Comparison of ENCODE assay signal across 20 mouse cellular contexts in the genomic region with DNA sequence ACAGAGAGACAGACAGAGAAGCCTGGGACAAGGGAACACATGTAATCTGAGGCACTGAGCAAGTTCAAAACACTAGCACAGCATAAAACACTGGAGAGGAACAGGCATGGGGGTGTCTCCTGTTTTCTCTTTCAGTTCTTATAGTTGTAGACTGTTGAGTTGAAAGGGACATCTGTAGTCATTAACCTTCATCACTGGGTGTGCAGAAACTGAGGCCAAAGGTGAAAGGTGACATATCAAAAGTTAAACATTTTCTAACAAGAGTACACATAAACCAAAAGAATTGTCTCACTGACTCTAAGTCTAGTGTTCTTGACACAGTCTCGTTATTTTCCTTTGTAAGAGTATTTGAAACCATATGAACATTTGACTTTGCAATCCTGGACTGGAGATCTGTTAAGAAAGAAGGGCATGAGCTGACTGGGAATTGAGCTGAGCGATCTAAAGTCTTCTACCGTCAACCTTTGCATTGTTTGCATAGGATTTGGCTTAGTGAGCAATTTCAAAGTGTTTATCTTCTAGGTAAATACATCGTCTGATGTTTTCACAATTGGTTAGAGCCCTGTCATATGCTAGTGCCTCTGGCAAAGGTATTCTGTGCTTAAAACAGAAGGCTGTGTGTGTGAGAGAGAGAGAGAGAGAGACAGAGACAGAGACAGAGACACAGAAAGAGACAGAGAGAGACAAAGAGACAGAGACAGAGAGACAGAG.
A peak's percentile ranks its signal among the peaks of the same experiment; 100 is the strongest.
DNase-seq lines count a peak whose midpoint lies in the region; ATAC-seq and TF ChIP-seq lines count a peak whose summit lies in the region.
"Had no signal": no experiment of that assay in that cellular context is flagged by ENCODE, and none has a peak within 500 bp of the region (broad histone marks: within the 10 kb centered on the region; RNA-seq: fewer than 3 reads in every experiment).

No protein-coding gene starts in this region.

- no peaks in the 10 kb centered on the region for H3K9me3 ChIP-seq in kidney, embryonic 14.5 days (ENCODE audit: control insufficient read depth, low read length)
- no peaks in the 10 kb centered on the region for H3K9me3 ChIP-seq in liver, embryonic 12.5 days (replicated peaks)
- no peaks in the 10 kb centered on the region for H3K9me3 ChIP-seq in stomach, embryonic 14.5 days (ENCODE audit: control insufficient read depth, low read depth, low read length)
- H3K9me3 ChIP-seq in stomach, postnatal 0 days (ENCODE audit: control insufficient read depth, low read length): no peaks in the 10 kb centered on the region
- H3K9me3 ChIP-seq: embryonic facial prominence, embryonic 13.5 days; forebrain, embryonic 12.5 days; heart, embryonic 15.5 days had no signal

- DNase-seq in kidney, adult 8-10 months: peak; percentile 15 to 68
- DNase-seq in liver, adult 2 months (ENCODE audit: extremely low read depth, low read depth, low spot score): peak; percentile 85
- no peak for DNase-seq in stomach, postnatal 0 days (ENCODE audit: low spot score)
- no peak for DNase-seq in ovary, postnatal 36 days (ENCODE audit: low spot score)
- DNase-seq: adrenal gland, adult 2 months; adrenal gland, postnatal 25 days; cerebellum, adult 18-20 months; cerebellum, adult 9-11 months; cerebellum, postnatal 36 days; gastrocnemius, postnatal 10 days; heart, adult 2 months; heart, postnatal 14 days had no signal

- no peaks in the 10 kb centered on the region for H3K4me1 ChIP-seq in kidney, embryonic 14.5 days (ENCODE audit: control insufficient read depth, insufficient read depth, low read length)
- peaks cover 6% of the 10 kb centered on the region; the same call in 1 of the 2 replicates for H3K4me1 ChIP-seq in liver, adult 2 months (ENCODE audit: control insufficient read depth, insufficient read depth, low read length)
- 0 out of 2 replicates have a peak, but pooled peaks cover 2% of the 10 kb centered on the region for H3K4me1 ChIP-seq in liver, embryonic 12.5 days
- peaks cover 18% of the 10 kb centered on the region for H3K4me1 ChIP-seq in stomach, embryonic 14.5 days (ENCODE audit: control insufficient read depth, insufficient read depth, low read length)
- no peaks in the 10 kb centered on the region for H3K4me1 ChIP-seq in stomach, postnatal 0 days (replicated peaks; ENCODE audit: control insufficient read depth, insufficient read depth)
- H3K4me1 ChIP-seq: forebrain, embryonic 12.5 days; heart, embryonic 15.5 days had no signal

- WGBS in kidney, embryonic 14.5 days: 58% methylated on average over 4 of the region's 4 CpGs
- 19% methylated on average over 4 of the region's 4 CpGs for WGBS in liver, adult 2 months
- WGBS in liver, embryonic 12.5 days (ENCODE audit: insufficient replicate concordance): 54% methylated on average over 4 of the region's 4 CpGs
- 26% methylated on average over 4 of the region's 4 CpGs for WGBS in stomach, embryonic 14.5 days
- 23% methylated on average over 4 of the region's 4 CpGs for WGBS in stomach, postnatal 0 days

- H3K4me2 ChIP-seq in kidney, embryonic 14.5 days (replicated peaks; ENCODE audit: low read depth, low read length): no peak overlapping the region
- H3K4me2 ChIP-seq in liver, embryonic 12.5 days: no peak overlapping the region
- H3K4me2 ChIP-seq in stomach, embryonic 14.5 days (replicated peaks; ENCODE audit: low read depth, low read length): no peak overlapping the region
- no peak overlapping the region for H3K4me2 ChIP-seq in stomach, postnatal 0 days (replicated peaks; ENCODE audit: low read depth)
- H3K4me2 ChIP-seq: embryonic facial prominence, embryonic 13.5 days; forebrain, embryonic 12.5 days; heart, embryonic 11.5 days; heart, embryonic 15.5 days had no signal

- H3K79me2 ChIP-seq in liver, adult 2 months (ENCODE audit: control insufficient read depth, insufficient read depth, low read length): no peaks in the 10 kb centered on the region

- ATAC-seq in kidney, embryonic 14.5 days (ENCODE audit: low FRiP score, low TSS enrichment): no peak
- no peak for ATAC-seq in liver, embryonic 12.5 days
- no peak for ATAC-seq in stomach, embryonic 14.5 days (ENCODE audit: insufficient number of reproducible peaks, insufficient read depth, low FRiP score, low read depth)
- no peak for ATAC-seq in stomach, postnatal 0 days (ENCODE audit: low FRiP score, low TSS enrichment)
- ATAC-seq: forebrain, embryonic 16.5 days had no signal

- no peaks in the 10 kb centered on the region for H3K36me3 ChIP-seq in kidney, embryonic 14.5 days (ENCODE audit: control insufficient read depth, insufficient read depth, low read length)
- H3K36me3 ChIP-seq in liver, adult 2 months (ENCODE audit: control insufficient read depth, insufficient read depth, low read length): no peaks in the 10 kb centered on the region
- H3K36me3 ChIP-seq in liver, embryonic 12.5 days: no peaks in the 10 kb centered on the region
- H3K36me3 ChIP-seq in stomach, embryonic 14.5 days (ENCODE audit: control insufficient read depth, insufficient read depth, low read length): no peaks in the 10 kb centered on the region
- H3K36me3 ChIP-seq in stomach, postnatal 0 days (ENCODE audit: control insufficient read depth, insufficient read depth, low read length): no peaks in the 10 kb centered on the region
- H3K36me3 ChIP-seq: embryonic facial prominence, embryonic 13.5 days; forebrain, embryonic 12.5 days; heart, embryonic 15.5 days had no signal

- no peak for TF ChIP-seq POLR2A in liver, adult 2 months (IDR thresholded peaks at IDR 0.05; ENCODE audit: extremely low read depth, insufficient read depth, low read length)

- no peak for TF ChIP-seq CTCF in liver, adult 2 months (IDR thresholded peaks at IDR 0.05; ENCODE audit: low read depth, low read length)
- no peak for TF ChIP-seq CTCF in stomach, postnatal 0 days (IDR thresholded peaks at IDR 0.05; ENCODE audit: low read depth)

- no peak overlapping the region for H3K4me3 ChIP-seq in kidney, embryonic 14.5 days (ENCODE audit: low read length)
- H3K4me3 ChIP-seq in liver, adult 2 months (ENCODE audit: insufficient read depth, low read depth, low read length): no peak overlapping the region
- H3K4me3 ChIP-seq in liver, embryonic 12.5 days: no peak overlapping the region
- H3K4me3 ChIP-seq in stomach, embryonic 14.5 days (ENCODE audit: low read depth, low read length): no peak overlapping the region
- no peak overlapping the region for H3K4me3 ChIP-seq in stomach, postnatal 0 days (ENCODE audit: low read depth, low read length)
- H3K4me3 ChIP-seq: embryonic facial prominence, embryonic 13.5 days; forebrain, embryonic 12.5 days; heart, adult 2 months; heart, embryonic 15.5 days had no signal

- no peak overlapping the region for H3K9ac ChIP-seq in kidney, embryonic 14.5 days (ENCODE audit: low read depth, low read length)
- no peak overlapping the region for H3K9ac ChIP-seq in liver, adult 2 months (ENCODE audit: low read depth, low read length)
- no peak overlapping the region for H3K9ac ChIP-seq in liver, embryonic 12.5 days
- H3K9ac ChIP-seq in stomach, embryonic 14.5 days (replicated peaks; ENCODE audit: low read depth, low read length): no peak overlapping the region
- no peak overlapping the region for H3K9ac ChIP-seq in stomach, postnatal 0 days (ENCODE audit: low read length)
- H3K9ac ChIP-seq: embryonic facial prominence, embryonic 13.5 days; forebrain, embryonic 12.5 days; heart, embryonic 15.5 days had no signal

- no peak overlapping the region for H3K27ac ChIP-seq in kidney, embryonic 14.5 days (ENCODE audit: low read depth, low read length)
- H3K27ac ChIP-seq in liver, adult 2 months (replicated peaks; ENCODE audit: insufficient read depth, low read depth, low read length): no peak overlapping the region
- H3K27ac ChIP-seq in liver, embryonic 12.5 days: no peak overlapping the region
- H3K27ac ChIP-seq in stomach, embryonic 14.5 days (ENCODE audit: low read length): 0 out of 2 replicates have a peak overlapping the region, but pooled peaks have one; percentile 41
- no peak overlapping the region for H3K27ac ChIP-seq in stomach, postnatal 0 days (replicated peaks)
- H3K27ac ChIP-seq: forebrain, embryonic 12.5 days; heart, adult 2 months; heart, embryonic 15.5 days had no signal

- H3K27me3 ChIP-seq in kidney, embryonic 14.5 days (ENCODE audit: control insufficient read depth, insufficient read depth, low read length): no peaks in the 10 kb centered on the region
- no peaks in the 10 kb centered on the region for H3K27me3 ChIP-seq in liver, adult 2 months (ENCODE audit: control insufficient read depth, insufficient read depth, low read length)
- H3K27me3 ChIP-seq in liver, embryonic 12.5 days (replicated peaks): no peaks in the 10 kb centered on the region; the same call in 1 of the 2 replicates
- H3K27me3 ChIP-seq in stomach, embryonic 14.5 days (ENCODE audit: control insufficient read depth, insufficient read depth, low read length): no peaks in the 10 kb centered on the region
- no peaks in the 10 kb centered on the region for H3K27me3 ChIP-seq in stomach, postnatal 0 days (ENCODE audit: control insufficient read depth, insufficient read depth, low read length)
- H3K27me3 ChIP-seq: embryonic facial prominence, embryonic 13.5 days; forebrain, embryonic 12.5 days; heart, embryonic 15.5 days had no signal

- no peak for TF ChIP-seq EP300 in stomach, postnatal 0 days (optimal IDR thresholded peaks at IDR 0.05)

Comparison
In these comparisons a context has a peak if more than half of its experiments do, and no peak if none do; other contexts are left out.
1. DNase-seq: peak in kidney, adult 8-10 months (2 of 2) and liver, adult 2 months (single experiment); none in stomach, postnatal 0 days (single experiment) and ovary, postnatal 36 days (single experiment).